Mouse (Mus musculus) kidney, adult 9 months (tissue): ENCODE results near the gene Mink1.
"Not testable (repeated sequence)": the region's sequence is repeated elsewhere in the genome, so short reads cannot be mapped to it uniquely, and the experiment has no call there.

Experiments used
- DNase-seq: peaks from one replicate; pipeline ENCODE4 v3.0.0; 2022

Mink1 gene

DNA sequence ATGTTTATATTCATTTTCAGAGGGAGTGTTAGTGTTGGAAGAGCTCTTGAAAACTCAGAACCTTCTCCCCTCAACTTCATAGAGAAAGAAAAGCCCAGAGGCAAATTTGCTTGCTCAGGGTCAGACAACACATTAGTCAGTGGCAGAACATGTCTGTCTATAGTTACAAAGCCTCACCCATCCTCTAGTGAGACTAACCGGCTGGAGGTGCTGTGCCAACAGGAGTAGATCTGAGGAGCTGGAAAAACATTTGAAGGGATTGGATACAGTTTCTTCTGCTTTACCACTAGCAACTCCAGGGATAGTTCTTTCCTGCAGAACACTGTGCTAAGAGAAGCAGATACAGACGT, 769 bp upstream of the Mink1 start:
- DNase-seq = no peak

DNA sequence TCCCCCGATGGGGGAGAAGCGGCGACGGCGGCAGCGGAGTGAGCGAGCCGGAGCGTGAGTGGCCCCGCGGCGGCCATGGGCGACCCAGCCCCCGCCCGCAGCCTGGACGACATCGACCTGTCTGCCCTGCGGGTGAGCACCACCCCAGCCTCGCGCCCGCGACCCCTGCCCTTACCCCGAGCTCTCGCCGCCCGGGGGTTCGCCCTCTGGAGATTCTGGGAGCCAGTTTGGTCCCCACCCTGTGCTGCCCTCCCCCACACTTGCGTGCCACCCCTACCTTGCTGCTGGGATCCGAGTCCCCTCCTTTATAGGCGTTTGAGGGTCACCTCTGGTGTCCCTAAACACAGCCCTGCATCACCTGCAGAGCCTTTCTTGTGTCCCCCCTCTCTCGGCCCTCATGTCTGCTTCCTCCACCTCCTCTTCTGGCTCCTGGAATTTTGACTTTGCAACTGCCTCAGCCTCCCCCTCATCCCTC, 351 bp downstream of the Mink1 start:
- no peak for DNase-seq

DNA sequence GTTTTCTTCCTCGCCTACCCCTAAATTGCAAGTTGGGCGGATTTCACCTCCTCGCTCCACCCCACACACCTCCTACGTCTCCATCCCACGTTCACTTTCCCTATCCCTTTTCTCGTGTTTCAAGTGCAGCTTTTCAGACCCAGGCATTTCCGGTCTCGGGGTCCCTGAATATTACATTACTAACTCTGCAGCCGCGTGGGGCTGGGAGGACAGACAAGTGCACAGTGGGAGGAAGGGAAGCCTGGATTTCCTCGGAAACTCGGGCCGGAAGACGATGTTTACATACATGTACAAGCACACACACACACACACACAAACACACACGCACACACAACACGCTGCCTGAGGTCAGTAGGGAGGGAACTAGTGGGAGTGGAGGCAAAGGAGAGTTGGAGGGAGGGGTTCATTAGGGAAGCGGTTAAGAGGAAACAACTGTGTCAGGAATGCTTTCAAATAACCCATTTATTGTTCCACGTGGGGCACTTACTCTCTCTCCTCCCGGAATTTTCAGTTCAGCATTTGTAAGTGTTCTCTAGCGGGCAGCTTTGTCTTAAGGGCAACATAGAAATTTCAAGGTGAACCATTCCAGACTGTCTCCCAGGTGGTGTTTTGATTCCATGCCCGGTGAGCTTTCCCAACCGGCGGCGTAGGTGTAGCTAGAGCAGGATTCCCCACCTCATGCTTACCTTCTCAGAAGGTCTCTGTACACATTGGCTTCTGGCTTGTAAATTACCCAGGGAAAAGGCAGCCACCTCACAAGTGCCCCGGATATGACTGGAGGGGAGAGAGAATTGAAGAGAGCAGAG, 992 bp downstream of the Mink1 start:
- peak; percentile 58 for DNase-seq

DNA sequence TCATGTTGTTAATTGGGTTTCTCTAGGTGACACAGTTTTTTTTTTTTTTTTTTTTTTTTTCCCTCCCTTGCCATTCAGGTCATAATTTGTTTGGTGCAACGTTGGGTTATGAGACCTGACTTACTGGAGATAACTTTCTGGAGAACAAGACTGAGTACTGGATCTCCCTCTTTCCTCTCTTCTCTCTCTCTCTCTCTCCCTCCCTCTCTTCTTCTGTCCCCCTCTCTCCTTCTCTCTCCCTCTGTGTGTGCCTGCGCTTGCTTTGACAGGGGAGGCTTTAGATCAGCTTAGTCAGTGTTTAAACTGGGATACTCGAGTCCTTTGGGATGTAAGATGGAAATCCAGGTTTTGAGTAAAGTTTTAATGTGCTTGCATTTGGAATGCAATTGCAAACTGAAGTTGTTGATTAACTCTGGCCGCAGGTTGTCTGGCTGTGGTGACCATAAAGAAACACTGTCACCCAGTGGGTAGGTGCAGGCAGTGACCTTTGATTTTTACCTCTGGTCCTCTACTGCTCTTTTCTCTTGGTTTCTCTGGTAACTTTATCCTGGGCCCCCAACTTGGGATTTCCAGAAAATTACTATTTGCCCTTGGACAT, 1.7 kb downstream of the Mink1 start:
- peak; percentile 78 for DNase-seq

DNA sequence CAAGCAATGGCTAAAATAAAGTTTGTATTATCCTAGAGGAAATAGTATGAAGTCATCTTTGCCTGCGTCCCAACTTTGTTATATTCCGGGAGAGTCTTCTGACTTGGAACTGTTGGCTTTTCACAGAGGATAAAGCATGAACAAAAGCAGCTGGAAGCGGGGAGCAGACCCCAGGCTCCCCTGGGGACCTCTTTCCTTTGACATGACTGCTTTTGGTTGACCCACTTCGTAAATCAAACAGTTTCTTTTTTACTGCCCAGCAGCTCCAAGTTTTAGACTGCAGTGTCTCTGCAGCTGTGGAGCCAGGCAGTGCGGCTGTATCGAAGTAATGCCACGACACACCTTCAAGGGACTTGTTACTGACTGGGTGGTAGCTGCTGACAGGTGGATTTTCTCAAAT, 3.9 kb downstream of the Mink1 start:
- DNase-seq = no peak

DNA sequence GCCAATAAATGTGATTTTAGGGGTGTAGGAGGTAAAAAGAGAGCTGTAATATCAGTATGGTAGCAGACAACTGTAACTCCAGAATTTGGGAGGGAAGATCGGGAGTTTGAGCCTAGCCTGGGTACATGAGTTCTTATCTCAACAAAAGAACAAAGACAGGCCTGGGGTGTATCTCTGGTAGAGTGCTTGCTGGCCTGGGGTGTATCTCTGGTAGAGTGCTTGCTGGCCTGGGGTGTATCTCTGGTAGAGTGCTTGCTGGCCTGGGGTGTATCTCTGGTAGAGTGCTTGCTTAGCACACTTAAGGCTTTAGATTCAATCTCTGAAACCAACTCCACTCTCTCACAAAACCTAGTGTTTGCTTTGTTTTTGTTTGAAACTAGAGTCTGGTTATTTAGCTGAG, 7.9 kb downstream of the Mink1 start:
- DNase-seq = not testable (repeated sequence)

DNA sequence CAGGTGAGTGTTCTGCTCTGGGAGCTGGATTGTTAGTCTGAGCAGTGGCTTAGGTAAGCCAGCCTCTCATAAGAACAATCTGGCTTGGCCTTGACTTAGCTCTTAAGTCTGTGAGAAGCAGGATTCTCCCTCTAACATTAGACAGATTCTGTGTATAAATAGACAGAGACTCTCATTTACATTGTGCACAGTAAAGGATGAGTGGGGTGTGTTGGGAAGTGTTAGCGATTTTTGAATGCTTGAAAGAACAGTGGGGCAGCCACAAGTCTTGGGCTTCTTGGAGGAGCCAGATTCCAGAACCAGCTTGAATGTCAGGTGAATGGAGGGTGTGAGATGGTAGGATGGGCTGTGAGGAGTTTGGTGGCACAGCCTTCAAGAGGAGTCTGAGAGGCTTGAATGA, 9.0 kb downstream of the Mink1 start:
- DNase-seq = no peak

DNA sequence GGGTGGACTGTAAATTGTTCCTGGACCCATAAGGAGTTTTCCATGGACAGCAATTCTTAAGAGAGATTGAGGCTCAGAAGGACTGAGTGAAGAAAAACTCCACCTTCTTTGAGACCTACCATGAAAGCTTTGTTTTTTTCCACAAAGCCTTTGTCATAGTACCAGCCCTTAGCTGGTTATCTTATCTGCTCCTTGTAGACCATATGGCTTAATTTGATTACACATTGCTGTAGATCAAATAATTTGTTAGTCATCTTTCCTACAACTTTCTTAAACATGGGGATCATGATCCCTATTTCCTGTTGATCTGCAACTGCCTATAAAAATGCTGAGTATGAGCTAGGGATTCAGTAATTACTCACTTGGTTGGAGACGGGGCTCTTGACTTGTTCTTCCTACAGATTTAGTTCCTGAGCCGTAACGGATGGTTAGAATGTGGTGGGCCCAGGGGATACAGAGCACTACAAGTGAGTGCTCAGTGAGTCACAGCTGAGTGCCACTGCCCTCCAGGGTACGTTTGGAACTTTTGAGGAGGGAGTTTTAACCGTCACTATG, 9.7 kb downstream of the Mink1 start:
- no peak for DNase-seq

DNA sequence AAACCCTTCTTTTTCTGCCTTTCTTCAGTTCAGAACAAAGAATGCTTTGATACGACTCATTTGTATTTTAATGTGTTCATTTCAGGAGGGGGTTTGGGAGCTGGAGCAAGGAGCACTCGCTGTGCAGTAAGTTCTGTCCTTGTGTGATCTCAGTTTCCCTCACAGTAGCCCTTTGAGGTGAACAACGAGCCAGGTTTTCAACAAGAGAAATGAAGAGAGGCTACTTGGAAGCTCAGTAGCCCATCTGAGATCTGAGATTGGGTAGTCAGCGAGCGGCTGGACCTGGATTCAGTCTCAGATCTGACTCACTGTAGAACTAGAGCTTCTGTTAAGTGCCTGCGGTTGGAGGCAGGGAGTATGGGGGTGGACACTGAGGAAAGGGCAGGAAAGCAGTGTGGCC, 11.2 kb downstream of the Mink1 start:
- no peak for DNase-seq

DNA sequence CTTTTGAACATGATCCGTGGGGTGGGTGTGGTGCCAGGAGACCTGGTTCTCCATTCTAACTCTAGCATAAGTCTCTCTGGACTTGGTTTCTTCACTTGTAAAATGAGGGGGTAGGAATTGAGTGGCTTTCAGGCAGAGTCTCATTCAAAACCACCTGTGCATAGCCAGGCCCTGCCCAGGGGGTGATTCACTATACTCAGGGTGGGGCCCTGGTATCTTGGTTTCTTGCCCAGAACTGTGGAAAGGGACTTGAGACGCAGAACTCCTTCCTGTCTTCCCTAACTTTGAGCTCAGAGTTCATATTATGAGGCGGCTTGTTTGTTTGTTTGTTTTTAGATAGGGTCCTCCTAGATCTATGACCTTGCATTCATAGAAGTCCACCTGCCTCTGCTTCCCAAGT, 14.5 kb downstream of the Mink1 start:
- peak; percentile 41 for DNase-seq

DNA sequence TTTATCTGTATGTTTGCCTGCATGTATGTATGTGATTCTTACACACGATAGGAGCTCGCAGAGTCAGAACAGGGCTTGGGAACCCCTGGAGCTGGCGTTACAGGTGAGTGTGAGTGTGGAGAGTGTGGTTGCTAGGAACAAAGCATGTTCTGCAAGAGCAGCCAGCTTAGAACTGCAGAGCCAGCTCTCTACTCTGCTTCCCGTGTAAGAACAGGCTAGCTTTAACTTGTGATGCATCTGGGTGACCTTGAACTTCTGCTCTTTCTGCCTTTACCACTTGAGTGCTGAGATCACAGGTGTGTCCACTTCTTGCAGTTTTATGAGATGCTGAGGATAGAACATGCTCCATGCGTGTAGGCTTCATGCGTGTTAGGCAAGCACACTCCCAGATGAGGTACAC, 16.3 kb downstream of the Mink1 start:
- no peak for DNase-seq

DNA sequence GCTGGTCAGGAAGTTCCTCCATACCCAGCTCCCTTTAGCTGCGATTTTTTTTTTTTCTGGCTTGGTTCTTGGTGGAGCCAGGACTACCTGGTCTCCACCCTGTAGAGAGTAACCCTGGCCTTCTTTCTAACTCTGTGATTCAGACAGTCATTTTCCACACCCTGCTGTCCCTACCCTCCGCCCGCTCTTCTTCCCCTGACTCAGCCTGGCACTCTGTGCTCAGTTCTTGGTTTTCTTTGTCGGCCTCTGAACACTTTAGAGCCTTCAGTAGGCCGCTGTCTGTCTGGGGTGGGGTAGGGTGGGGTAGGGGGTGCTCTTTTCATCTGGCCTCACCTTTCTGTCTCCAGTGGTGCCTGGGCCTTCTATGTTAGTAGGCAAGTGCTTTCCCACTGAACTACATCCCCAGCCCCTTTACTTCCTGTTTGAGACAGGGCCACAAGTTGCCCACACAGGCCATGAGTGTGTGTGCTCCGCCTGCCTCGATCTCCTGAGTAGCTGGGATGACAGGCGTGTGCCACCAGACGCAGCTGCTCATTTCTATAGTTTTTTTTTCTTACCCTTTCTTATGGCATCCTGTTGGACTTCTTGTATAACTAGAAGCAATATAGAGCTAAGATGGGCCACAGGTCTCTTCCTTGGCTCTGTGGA, 17.2 kb downstream of the Mink1 start:
- DNase-seq = no peak

DNA sequence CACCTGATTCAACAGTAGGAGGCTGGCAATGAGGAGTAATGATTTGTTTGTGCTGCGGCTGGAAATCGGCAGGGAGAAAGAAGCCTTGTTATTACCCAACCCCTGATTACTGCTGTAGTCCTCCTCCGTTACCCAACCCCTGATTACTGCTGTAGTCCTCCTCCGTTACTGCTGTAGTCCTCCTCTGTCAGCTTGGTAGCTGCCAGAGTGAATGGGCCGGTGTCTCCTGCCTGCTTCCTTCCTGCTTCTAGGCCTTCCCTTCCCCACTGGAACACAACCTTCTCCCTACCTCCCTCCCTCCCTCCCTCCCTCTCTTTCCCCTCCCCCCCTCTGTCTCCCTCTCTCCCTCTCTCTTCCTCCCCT, 17.7 kb downstream of the Mink1 start:
- DNase-seq = no peak

DNA sequence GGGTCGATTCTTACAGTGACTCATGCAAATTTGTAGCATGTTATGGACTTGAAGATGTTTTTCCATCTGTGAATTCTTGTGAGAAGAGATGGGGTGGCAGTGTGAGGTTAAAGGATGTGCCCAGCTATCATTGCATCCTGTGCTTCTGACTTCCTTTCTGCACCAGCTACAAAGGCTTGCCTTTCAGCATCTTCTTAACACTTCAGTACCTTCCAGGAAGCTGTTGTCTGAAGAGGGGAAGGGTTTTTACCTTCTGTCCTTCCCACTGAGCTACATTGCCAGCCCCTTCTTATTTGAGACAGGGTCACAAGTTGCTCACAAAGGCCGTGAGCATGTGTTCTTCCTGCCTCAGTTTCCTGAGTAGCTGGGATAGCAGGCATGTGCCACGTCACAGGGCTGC, 18.2 kb downstream of the Mink1 start:
- no peak for DNase-seq

DNA sequence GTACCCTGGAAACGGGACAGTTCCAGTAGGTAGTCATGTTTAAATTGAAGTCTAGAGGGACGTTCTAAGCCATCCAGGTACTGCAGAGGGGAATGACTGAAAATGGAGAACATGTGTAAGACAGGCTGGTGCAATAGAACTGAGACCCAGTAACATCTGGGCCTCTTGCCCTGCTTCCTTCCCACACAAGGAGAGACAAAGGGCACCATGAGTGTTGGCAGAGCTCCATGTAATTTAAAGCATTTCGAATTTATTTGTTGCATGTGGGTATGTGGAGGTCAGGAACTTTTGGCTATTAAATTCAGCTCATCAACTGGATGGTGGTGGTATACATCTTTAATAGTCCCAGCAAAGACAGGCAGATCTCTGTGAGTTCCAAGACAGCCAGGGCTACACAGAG, 19.5 kb downstream of the Mink1 start:
- no peak for DNase-seq

DNA sequence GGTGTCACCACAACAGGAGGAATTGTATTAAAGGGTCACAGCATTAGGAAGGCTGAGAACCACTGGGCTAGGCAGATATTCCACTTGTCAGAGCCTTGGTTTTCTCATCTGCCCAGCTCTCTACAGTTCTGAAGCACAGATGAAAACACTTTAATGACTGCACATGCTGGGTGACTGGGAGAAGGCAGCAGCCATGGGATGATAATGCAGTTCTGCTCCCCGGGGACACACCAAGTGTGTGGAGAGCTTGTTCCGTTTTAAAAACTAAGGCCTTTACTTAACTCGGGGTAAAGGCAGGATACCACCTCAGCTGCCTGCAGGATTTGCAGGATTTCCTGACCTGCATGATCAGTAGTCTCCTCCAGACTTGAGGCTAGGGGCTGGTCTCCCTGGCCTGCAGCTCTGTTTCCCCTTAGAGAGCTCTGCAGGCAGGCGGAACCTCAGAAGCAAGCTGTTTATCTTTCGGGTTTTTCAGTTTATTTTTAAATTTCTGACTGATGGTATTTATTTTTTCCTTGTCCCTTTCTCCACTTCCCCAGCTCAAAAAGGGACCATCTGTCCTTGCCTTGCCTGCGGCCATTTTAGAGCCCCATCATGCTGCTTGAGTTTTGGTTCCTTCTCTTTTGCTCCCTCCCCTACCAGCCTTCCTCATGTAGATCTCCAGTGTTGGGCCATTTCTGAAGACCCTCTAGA, 20.5 kb downstream of the Mink1 start:
- no peak for DNase-seq

DNA sequence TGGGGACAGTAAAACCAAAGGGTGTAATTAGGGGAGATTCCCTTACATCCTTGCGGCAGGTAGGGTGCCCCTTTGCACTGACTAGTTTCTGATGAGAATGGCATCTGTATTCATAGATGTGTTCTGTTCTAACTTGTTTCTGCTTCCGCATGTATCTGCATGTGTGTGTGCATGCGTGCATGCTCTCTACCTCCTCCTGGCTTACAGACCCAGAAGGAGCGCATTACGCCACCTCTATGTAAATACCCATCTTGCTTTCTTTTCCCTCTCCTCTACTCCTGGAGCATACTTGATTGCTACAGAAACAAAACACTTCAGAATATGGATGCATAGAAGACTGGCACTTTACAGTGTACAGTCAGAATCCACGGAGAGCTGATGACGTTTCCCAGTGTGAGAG, 21.1 kb downstream of the Mink1 start:
- no peak for DNase-seq

DNA sequence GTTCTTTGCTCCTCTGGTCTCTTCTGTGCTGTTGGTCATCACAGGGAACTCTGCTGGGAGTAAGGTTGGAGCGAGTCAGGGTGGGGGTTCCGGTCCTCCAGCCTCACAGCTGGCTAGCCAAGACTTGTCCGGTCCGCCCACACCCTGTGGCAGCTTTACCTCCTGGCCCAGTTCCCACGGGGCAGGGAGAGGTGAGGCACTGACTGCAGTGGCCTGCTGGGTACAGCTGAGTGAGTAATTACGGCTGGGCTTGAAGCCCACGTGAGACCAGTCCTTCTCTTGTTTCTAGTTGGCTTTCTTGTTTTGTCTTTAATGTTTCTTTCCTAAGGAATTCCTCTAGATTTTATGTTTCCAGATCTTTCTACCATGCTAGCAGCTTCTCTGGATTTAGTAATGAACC, 22.8 kb downstream of the Mink1 start:
- DNase-seq = peak; percentile 70

DNA sequence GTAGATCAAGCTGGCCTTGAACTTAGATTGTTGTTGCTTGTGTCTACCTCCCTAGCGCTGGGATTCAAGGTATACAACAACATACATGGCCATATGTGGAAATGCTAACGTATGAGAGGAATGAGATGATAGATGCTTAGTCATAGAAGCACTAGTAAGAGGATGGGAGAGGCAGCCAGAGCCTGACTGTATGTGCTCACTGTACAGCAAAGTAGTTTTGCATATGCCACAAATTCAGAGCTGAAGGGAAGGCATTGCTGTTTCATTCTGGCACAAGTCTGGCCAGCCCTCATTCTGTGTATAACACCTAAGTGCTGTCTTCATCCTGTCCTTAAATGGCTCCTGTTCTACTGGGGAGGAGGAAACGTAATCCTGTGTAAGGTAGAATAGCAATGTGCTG, 23.6 kb downstream of the Mink1 start:
- DNase-seq = no peak

DNA sequence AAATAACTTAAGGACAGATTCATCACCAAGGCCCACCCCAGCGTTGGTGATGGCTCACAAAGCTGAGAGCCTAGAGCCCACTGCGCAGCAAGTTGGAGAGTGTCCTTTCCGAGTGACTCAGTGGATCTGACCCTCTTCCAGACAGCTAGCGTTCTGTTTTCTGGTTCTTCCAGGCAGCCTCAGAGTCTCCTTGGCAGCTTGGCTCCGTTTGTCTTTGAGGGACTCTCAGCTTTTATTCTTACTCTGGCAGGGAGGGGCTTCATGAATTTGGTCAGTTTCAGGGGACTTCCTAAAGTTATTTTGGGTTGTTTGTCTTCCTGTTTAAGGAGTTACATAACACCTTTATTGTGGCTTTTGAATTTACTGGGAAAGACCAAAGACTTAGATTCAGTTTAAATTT, 24.3 kb downstream of the Mink1 start:
- no peak for DNase-seq

DNA sequence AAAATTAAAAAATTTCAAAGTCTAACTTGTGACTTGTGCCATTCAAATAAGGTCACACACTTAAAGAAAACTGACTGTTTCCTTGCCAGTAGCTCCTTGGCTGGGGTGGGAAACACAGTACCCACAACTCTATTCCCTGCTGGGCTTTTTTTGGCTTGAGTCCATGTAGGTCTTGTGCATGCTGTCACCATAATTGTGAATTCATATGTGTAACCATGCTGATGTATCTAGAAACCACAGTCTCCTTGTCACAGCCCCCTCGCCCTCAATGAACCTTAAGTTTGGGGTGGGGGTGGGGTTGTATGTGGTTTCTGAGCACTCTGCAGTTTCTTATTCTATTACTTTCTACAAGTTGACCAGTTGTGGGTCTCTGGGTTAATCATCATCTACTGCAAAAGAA, 29.1 kb downstream of the Mink1 start:
- no peak for DNase-seq

DNA sequence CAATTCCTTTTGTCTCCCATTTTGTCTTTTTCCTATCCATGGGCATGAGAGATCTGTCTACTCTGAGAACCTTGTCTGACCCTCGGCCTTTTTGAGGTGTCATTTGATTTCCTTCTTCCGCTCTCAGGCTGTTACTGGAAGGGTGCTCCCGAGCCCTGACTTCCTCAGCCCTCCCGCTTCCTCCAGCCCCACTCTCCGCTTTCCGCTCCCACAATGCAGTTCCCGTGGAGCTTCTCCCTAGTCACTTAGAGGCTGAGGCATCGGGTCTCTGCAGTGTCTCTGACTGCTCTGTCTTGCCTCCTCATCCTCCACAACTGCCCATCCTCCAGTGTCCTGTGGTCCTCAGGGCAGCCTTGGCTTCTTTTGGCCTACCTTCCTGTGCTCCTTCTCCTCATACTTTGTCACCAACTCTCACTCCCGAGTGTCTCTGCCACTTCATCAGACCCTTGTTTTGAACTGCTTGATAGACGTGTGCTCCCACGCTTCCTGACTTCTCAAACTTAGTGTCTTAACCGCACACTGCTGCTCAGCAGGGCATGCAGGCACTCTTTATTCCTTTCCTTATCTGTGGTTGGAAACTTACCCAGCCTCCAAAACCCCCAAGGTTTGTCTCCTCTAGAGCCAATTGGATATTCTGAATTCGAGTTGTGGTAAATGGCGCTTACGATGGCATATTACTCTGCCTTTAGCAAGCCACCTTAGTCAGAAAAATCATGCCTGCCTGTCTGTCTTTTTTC, 31.7 kb downstream of the Mink1 start:
- peak; percentile 52 for DNase-seq

DNA sequence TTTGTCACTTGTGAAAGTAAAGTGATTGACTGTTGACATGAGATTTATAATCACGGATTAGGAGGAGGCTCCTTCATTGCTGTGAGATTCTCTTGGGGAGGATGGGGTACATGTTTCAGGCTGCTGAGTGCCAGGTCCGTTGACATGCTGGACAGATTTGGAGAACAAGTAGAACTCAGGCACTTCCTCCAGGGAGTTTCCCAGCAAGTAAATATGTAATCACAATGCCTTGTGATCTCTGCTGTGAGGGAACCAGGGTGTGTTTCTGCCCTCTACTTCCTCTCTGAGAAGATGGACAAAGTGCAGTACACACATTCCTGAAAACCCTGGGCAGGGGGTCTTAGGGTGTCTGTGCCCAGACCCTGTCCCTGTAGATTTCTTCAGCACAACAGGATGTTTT, 33.0 kb downstream of the Mink1 start:
- peak; percentile 66 for DNase-seq
